In genomic region chr17:27212768-27213525, GRCm38 (mm10) we compare ENCODE assay signal across 9 mouse cellular contexts. TPM values are rescaled to one million over a fixed set of nuclear protein-coding genes. Genes with fewer than 3 reads are reported as not detected.
DNase-seq lines count a peak whose midpoint lies in the region; ATAC-seq and TF ChIP-seq lines count a peak whose summit lies in the region.
"Had no signal": no experiment of that assay in that cellular context is flagged by ENCODE, and none has a peak within 500 bp of the region (broad histone marks: within the 10 kb centered on the region; RNA-seq: fewer than 3 reads in every experiment).

No protein-coding gene starts in this region.

- H3K4me2 ChIP-seq in embryonic facial prominence, embryonic 13.5 days, result no peak overlapping the region
- H3K4me2 ChIP-seq in hindbrain, embryonic 12.5 days (replicated peaks), result no peak overlapping the region
- H3K4me2 ChIP-seq in limb, embryonic 14.5 days (replicated peaks; ENCODE audit: low read depth, low read length, severe bottlenecking), result no peak overlapping the region
- H3K4me2 ChIP-seq in midbrain, postnatal 0 days (ENCODE audit: low read depth, low read length, poor library complexity, severe bottlenecking), result no peak overlapping the region
- H3K4me2 ChIP-seq: limb, embryonic 15.5 days had no signal

- no peaks in the 10 kb centered on the region for H3K36me3 ChIP-seq in embryonic facial prominence, embryonic 13.5 days
- H3K36me3 ChIP-seq in hindbrain, embryonic 12.5 days, result no peaks in the 10 kb centered on the region
- no peaks in the 10 kb centered on the region for H3K36me3 ChIP-seq in limb, embryonic 14.5 days (ENCODE audit: control insufficient read depth, insufficient read depth, low read length)
- H3K36me3 ChIP-seq in midbrain, postnatal 0 days (ENCODE audit: insufficient read depth, low read length), result no peaks in the 10 kb centered on the region
- H3K36me3 ChIP-seq: limb, embryonic 15.5 days had no signal

- peaks cover 7% of the 10 kb centered on the region for H3K27me3 ChIP-seq in Patski
- H3K27me3 ChIP-seq in embryonic facial prominence, embryonic 13.5 days, result peaks cover 26% of the 10 kb centered on the region
- H3K27me3 ChIP-seq in hindbrain, embryonic 12.5 days, result no peaks in the 10 kb centered on the region
- H3K27me3 ChIP-seq in limb, embryonic 14.5 days (ENCODE audit: control insufficient read depth, insufficient read depth, low read length), result no peaks in the 10 kb centered on the region; the same call in 1 of the 2 replicates
- H3K27me3 ChIP-seq in midbrain, postnatal 0 days (ENCODE audit: insufficient read depth, low read length), result no peaks in the 10 kb centered on the region

- POLR2A ChIA-PET in Patski (lab: Charles Lee), result interaction anchor here (0.6 kb wide), 1 partner anchor 73 kb away, joined by 3 read pairs; no protein-coding TSS in a partner anchor

- CTCF ChIA-PET in Patski (lab: Charles Lee), result interaction anchor here (1.5 to 1.6 kb wide), 2 partner anchors 23 to 40 kb away, joined by 3 to 4 read pairs; no protein-coding TSS in a partner anchor

- H3K9me3 ChIP-seq in embryonic facial prominence, embryonic 13.5 days, result peaks cover 4% of the 10 kb centered on the region; the same call in 1 of the 2 replicates
- H3K9me3 ChIP-seq in hindbrain, embryonic 12.5 days (replicated peaks), result no peaks in the 10 kb centered on the region
- H3K9me3 ChIP-seq in limb, embryonic 14.5 days (ENCODE audit: control insufficient read depth, low read length), result no peaks in the 10 kb centered on the region
- H3K9me3 ChIP-seq in midbrain, postnatal 0 days (ENCODE audit: low read length), result no peaks in the 10 kb centered on the region
- H3K9me3 ChIP-seq: limb, embryonic 15.5 days had no signal

- 4% methylated on average over 11 of the region's 11 CpGs for WGBS in embryonic facial prominence, embryonic 13.5 days
- WGBS in hindbrain, embryonic 12.5 days, result 3% methylated on average over 11 of the region's 11 CpGs
- WGBS in limb, embryonic 14.5 days, result 7% methylated on average over 11 of the region's 11 CpGs
- 5% methylated on average over 11 of the region's 11 CpGs for WGBS in midbrain, postnatal 0 days

- peak; percentile 68 for ATAC-seq in Patski
- ATAC-seq in embryonic facial prominence, embryonic 13.5 days (ENCODE audit: insufficient number of reproducible peaks, insufficient read depth, low FRiP score, low TSS enrichment, low read depth), result peak; percentile 45; the same call in 1 of the 2 replicates
- peak; percentile 80 for ATAC-seq in hindbrain, embryonic 12.5 days (ENCODE audit: low FRiP score)
- ATAC-seq in limb, embryonic 14.5 days (ENCODE audit: low FRiP score, low read depth), result no peak
- peak; percentile 71; the same call in 1 of the 2 replicates for ATAC-seq in midbrain, postnatal 0 days (ENCODE audit: low FRiP score)

- no peak overlapping the region for H3K4me3 ChIP-seq in embryonic facial prominence, embryonic 13.5 days
- H3K4me3 ChIP-seq in hindbrain, embryonic 12.5 days, result no peak overlapping the region
- H3K4me3 ChIP-seq in limb, embryonic 14.5 days (replicated peaks; ENCODE audit: low read length), result no peak overlapping the region
- H3K4me3 ChIP-seq in midbrain, postnatal 0 days (ENCODE audit: low read depth, low read length), result no peak overlapping the region
- H3K4me3 ChIP-seq: limb, embryonic 15.5 days had no signal

- no peak for TF ChIP-seq POLR2A in limb, embryonic 14.5 days (IDR thresholded peaks at IDR 0.05; ENCODE audit: borderline replicate concordance, extremely low read depth, insufficient read depth, insufficient read length)

- peaks cover 13% of the 10 kb centered on the region; the same call in 1 of the 2 replicates for H3K4me1 ChIP-seq in embryonic facial prominence, embryonic 13.5 days
- H3K4me1 ChIP-seq in hindbrain, embryonic 12.5 days, result peaks cover 31% of the 10 kb centered on the region
- H3K4me1 ChIP-seq in limb, embryonic 14.5 days (ENCODE audit: control insufficient read depth, insufficient read depth, low read length), result no peaks in the 10 kb centered on the region
- H3K4me1 ChIP-seq in midbrain, postnatal 0 days (ENCODE audit: insufficient read depth, low read length), result no peaks in the 10 kb centered on the region

- H3K9ac ChIP-seq in embryonic facial prominence, embryonic 13.5 days, result no peak overlapping the region
- no peak overlapping the region for H3K9ac ChIP-seq in hindbrain, embryonic 12.5 days
- H3K9ac ChIP-seq in limb, embryonic 14.5 days (ENCODE audit: low read depth, low read length, severe bottlenecking), result no peak overlapping the region
- H3K9ac ChIP-seq in midbrain, postnatal 0 days (replicated peaks; ENCODE audit: low read length, poor library complexity, severe bottlenecking), result no peak overlapping the region
- H3K9ac ChIP-seq: limb, embryonic 15.5 days had no signal

- no peak overlapping the region for H3K27ac ChIP-seq in embryonic facial prominence, embryonic 13.5 days
- 0 out of 2 replicates have a peak overlapping the region, but pooled peaks have one; percentile 44 for H3K27ac ChIP-seq in hindbrain, embryonic 12.5 days
- no peak overlapping the region for H3K27ac ChIP-seq in limb, embryonic 14.5 days (replicated peaks; ENCODE audit: low read depth, low read length)
- H3K27ac ChIP-seq in midbrain, postnatal 0 days (ENCODE audit: low read depth, low read length), result no peak overlapping the region
- H3K27ac ChIP-seq: limb, embryonic 15.5 days had no signal

- DNase-seq in layer of hippocampus, postnatal 10 days (ENCODE audit: low spot score in 2 of 2), result peak; percentile 79 to 84
- DNase-seq in layer of hippocampus, adult 9-10 months (ENCODE audit: low spot score), result no peak
- no peak for DNase-seq in Patski (ENCODE audit: low read depth, low spot score)
- DNase-seq in limb, embryonic 14.5 days (ENCODE audit: low spot score), result peak; percentile 56
- peak; percentile 78 for DNase-seq in midbrain, postnatal 0 days (ENCODE audit: low spot score)
- no peak for DNase-seq in urinary bladder, adult 2 months (ENCODE audit: low spot score)

- in situ Hi-C loops in Patski (cut with MboI; ENCODE audit: low pct_unique_long_range_greater_than_20kb), result loop anchor here (5.0 kb wide), 1 partner anchor 304 kb away; no protein-coding TSS in a partner anchor

- no peak for TF ChIP-seq CTCF in Patski (IDR thresholded peaks at IDR 0.05)
- TF ChIP-seq CTCF in midbrain, postnatal 0 days (IDR thresholded peaks at IDR 0.05), result peak; percentile 72

RNA-seq across cellular contexts. Expression of gene Lemd2, which starts 8.7 kb away (rescaled TPM):
- 10 to 100 TPM; 48.4 to 56.2 TPM for total RNA-seq in layer of hippocampus, postnatal 10 days (2021)
- polyA plus RNA-seq in Patski (2021), result 104 TPM
- 18.0 and 20.8 TPM in 2 replicates for polyA plus RNA-seq in embryonic facial prominence, embryonic 13.5 days (2015; fragmentation: Nextera tagmentation; extraction: Ambion mirVana)
- 32.9 and 38.2 TPM in 2 replicates for polyA plus RNA-seq in hindbrain, embryonic 12.5 days (2016; fragmentation: Nextera tagmentation; extraction: Ambion mirVana)
- 93.5 and 126 TPM in 2 replicates for polyA plus RNA-seq in limb, embryonic 14.5 days (2012; rRNA removed)
- polyA plus RNA-seq in limb, embryonic 14.5 days (2014; fragmentation: Nextera tagmentation; extraction: Ambion mirVana), result 20.0 and 21.2 TPM in 2 replicates
- 85.7 and 94.3 TPM in 2 replicates for total RNA-seq in midbrain, postnatal 0 days (2014; rRNA removed)
- 18.4 and 20.6 TPM in 2 replicates for polyA plus RNA-seq in midbrain, postnatal 0 days (2015; fragmentation: Nextera tagmentation; extraction: Ambion mirVana)
- polyA plus RNA-seq in urinary bladder, adult 2 months (2012; rRNA removed), result 58.8 and 65.6 TPM in 2 replicates

RNA-seq across cellular contexts. Expression of gene Ip6k3, which starts 45.4 kb away (rescaled TPM):
- total RNA-seq in layer of hippocampus, postnatal 10 days (2021), result not detected
- polyA plus RNA-seq in Patski (2021), result 1.0 TPM
- 0.40 and 0.42 TPM in 2 replicates for polyA plus RNA-seq in embryonic facial prominence, embryonic 13.5 days (2015; fragmentation: Nextera tagmentation; extraction: Ambion mirVana)
- 0.40 and 0.54 TPM in 2 replicates for polyA plus RNA-seq in hindbrain, embryonic 12.5 days (2016; fragmentation: Nextera tagmentation; extraction: Ambion mirVana)
- polyA plus RNA-seq in limb, embryonic 14.5 days (2012; rRNA removed), result 0.47 and 0.55 TPM in 2 replicates
- 0.46 and 0.76 TPM in 2 replicates for polyA plus RNA-seq in limb, embryonic 14.5 days (2014; fragmentation: Nextera tagmentation; extraction: Ambion mirVana)
- 0.09 TPM in 1 of 2 replicates, not detected in the other for total RNA-seq in midbrain, postnatal 0 days (2014; rRNA removed)
- 0.32 TPM in 1 of 2 replicates, not detected in the other for polyA plus RNA-seq in midbrain, postnatal 0 days (2015; fragmentation: Nextera tagmentation; extraction: Ambion mirVana)
- polyA plus RNA-seq in urinary bladder, adult 2 months (2012; rRNA removed), result 0.13 and 0.17 TPM in 2 replicates

Comparison
In these comparisons a context has a peak if more than half of its experiments do, and no peak if none do; other contexts are left out.
1. DNase-seq: peak in layer of hippocampus, postnatal 10 days (2 of 2), limb, embryonic 14.5 days (single experiment) and midbrain, postnatal 0 days (single experiment); none in layer of hippocampus, adult 9-10 months (single experiment), Patski (single experiment) and urinary bladder, adult 2 months (single experiment).